Mouse (Mus musculus): ENCODE results near the gene Lpcat3.

- TF ChIP-seq CTCF (IDR thresholded peaks at IDR 0.05; ENCODE audit: insufficient read depth, low read depth, low read length) (no peak), POLR2A (IDR thresholded peaks at IDR 0.05; ENCODE audit: insufficient read depth, low read depth, low read length) (no peak)
These were observed 56.6 kb downstream of the Lpcat3 start for GRCm38 (mm10) chr6:124719354-124719978.
